In the genomic region with DNA sequence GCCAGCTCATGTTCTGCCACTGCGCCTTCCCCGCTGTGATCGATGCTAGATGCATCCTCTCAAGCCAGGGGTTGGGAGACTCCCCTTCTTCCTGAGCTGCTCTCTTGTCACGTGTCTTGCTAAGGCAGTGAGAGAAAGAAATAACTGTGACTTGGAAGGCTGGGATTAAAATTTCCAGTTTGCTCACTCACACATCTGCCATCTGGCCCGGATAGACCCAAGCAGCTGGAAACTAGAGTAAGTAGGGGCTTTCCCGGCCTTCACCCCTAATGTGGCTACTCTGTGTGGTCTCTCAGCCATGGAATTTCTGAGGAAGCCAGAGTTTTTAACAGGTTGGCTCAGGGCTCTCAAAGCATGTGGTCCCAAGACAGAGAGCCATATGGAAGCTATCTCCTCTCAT, we compare ENCODE assay signal across 18 mouse cellular contexts.
A peak's percentile ranks its signal among the peaks of the same experiment; 100 is the strongest.
DNase-seq lines count a peak whose midpoint lies in the region; ATAC-seq lines count a peak whose summit lies in the region.
"Had no signal": no experiment of that assay in that cellular context is flagged by ENCODE, and none has a peak within 500 bp of the region (broad histone marks: within the 10 kb centered on the region; RNA-seq: fewer than 3 reads in every experiment).

No protein-coding gene starts in this region.

- ATAC-seq in heart, embryonic 12.5 days (ENCODE audit: insufficient number of reproducible peaks, low FRiP score), result no peak
- ATAC-seq in lung, embryonic 16.5 days (ENCODE audit: low read depth), result no peak
- ATAC-seq: activated CD4-positive, CD25-positive, alpha-beta regulatory T cell, adult 4 months; forebrain, embryonic 15.5 days; intestine, embryonic 16.5 days; Patski had no signal

- no peaks in the 10 kb centered on the region for H3K9me3 ChIP-seq in heart, embryonic 12.5 days (replicated peaks)
- no peaks in the 10 kb centered on the region for H3K9me3 ChIP-seq in lung, embryonic 16.5 days (ENCODE audit: control insufficient read depth, low read length)
- H3K9me3 ChIP-seq: forebrain, embryonic 15.5 days; heart, embryonic 13.5 days; hindbrain, embryonic 15.5 days had no signal

- H3K4me2 ChIP-seq in heart, embryonic 12.5 days, result no peak overlapping the region
- no peak overlapping the region for H3K4me2 ChIP-seq in lung, embryonic 16.5 days (ENCODE audit: low read depth, low read length)
- H3K4me2 ChIP-seq: forebrain, embryonic 15.5 days; heart, embryonic 13.5 days; hindbrain, embryonic 15.5 days had no signal

- H3K27me3 ChIP-seq in heart, embryonic 12.5 days (replicated peaks), result peaks cover 10% of the 10 kb centered on the region; the same call in 1 of the 2 replicates
- H3K27me3 ChIP-seq in lung, embryonic 16.5 days (ENCODE audit: control insufficient read depth, insufficient read depth, low read depth, low read length), result no peaks in the 10 kb centered on the region
- H3K27me3 ChIP-seq: forebrain, embryonic 15.5 days; hindbrain, embryonic 15.5 days; Patski had no signal

- no peak overlapping the region for H3K4me3 ChIP-seq in heart, embryonic 12.5 days
- no peak overlapping the region for H3K4me3 ChIP-seq in lung, embryonic 16.5 days (ENCODE audit: low read length)
- H3K4me3 ChIP-seq: forebrain, embryonic 15.5 days; heart, embryonic 13.5 days; hindbrain, embryonic 15.5 days had no signal

- no peak overlapping the region for H3K27ac ChIP-seq in heart, embryonic 12.5 days (ENCODE audit: poor library complexity, severe bottlenecking)
- peak overlapping the region; percentile 43; the same call in 1 of the 2 replicates for H3K27ac ChIP-seq in lung, embryonic 16.5 days (ENCODE audit: low read length)
- H3K27ac ChIP-seq: forebrain, embryonic 15.5 days; heart, embryonic 13.5 days; hindbrain, embryonic 15.5 days had no signal

- H3K36me3 ChIP-seq in heart, embryonic 12.5 days, result no peaks in the 10 kb centered on the region
- H3K36me3 ChIP-seq in lung, embryonic 16.5 days (ENCODE audit: control insufficient read depth, insufficient read depth, low read length), result no peaks in the 10 kb centered on the region
- H3K36me3 ChIP-seq: forebrain, embryonic 15.5 days; heart, embryonic 13.5 days; hindbrain, embryonic 15.5 days had no signal

- no peaks in the 10 kb centered on the region for H3K4me1 ChIP-seq in heart, embryonic 12.5 days (replicated peaks)
- no peaks in the 10 kb centered on the region for H3K4me1 ChIP-seq in lung, embryonic 16.5 days (replicated peaks; ENCODE audit: control insufficient read depth, insufficient read depth, low read length)
- H3K4me1 ChIP-seq: forebrain, embryonic 15.5 days; heart, embryonic 13.5 days; hindbrain, embryonic 15.5 days had no signal

- intact Hi-C loops in gastrocnemius, postnatal 36 days (cut with DNase I), result no loop called here
- intact Hi-C loops in gastrocnemius, postnatal 14 days (cut with DNase I; ENCODE audit: low total_unique reads), result no loop called here

- no peak overlapping the region for H3K9ac ChIP-seq in heart, embryonic 12.5 days
- H3K9ac ChIP-seq in lung, embryonic 16.5 days (ENCODE audit: low read length), result no peak overlapping the region
- H3K9ac ChIP-seq: forebrain, embryonic 15.5 days; heart, embryonic 13.5 days; hindbrain, embryonic 15.5 days had no signal

- 77% methylated on average over 6 of the region's 6 CpGs for WGBS in heart, embryonic 12.5 days
- WGBS in lung, embryonic 16.5 days, result 75% methylated on average over 6 of the region's 6 CpGs

- DNase-seq in gastrocnemius, adult 18-20 months (ENCODE audit: low spot score), result peak; percentile 1
- DNase-seq in gastrocnemius, postnatal 36 days, result no peak
- peak; percentile 15 to 29 for DNase-seq in heart, adult 9 months (ENCODE audit: low spot score in 2 of 2)
- DNase-seq in lung, postnatal 14 days, result no peak
- peak; percentile 10 for DNase-seq in gastrocnemius, postnatal 14 days
- DNase-seq in adrenal gland, adult 8-10 months, result no peak
- DNase-seq: adrenal gland, postnatal 25 days; cerebellum, adult 2 months; cerebellum, postnatal 10 days; kidney, adult 2 months had no signal

Comparison
In these comparisons a context has a peak if more than half of its experiments do, and no peak if none do; other contexts are left out.
1. DNase-seq: peak in gastrocnemius, adult 18-20 months (single experiment), heart, adult 9 months (2 of 2) and gastrocnemius, postnatal 14 days (single experiment); none in gastrocnemius, postnatal 36 days (0 of 2), lung, postnatal 14 days (single experiment) and adrenal gland, adult 8-10 months (single experiment).